Mouse (Mus musculus): ENCODE data around the gene Pou2f1. TPM values are rescaled to one million over a fixed set of nuclear protein-coding genes. Genes with fewer than 3 reads are reported as not detected.

Gene Pou2f1
- total RNA-seq, 4 experiments from 2014 or later, result 7.4 to 8.9 (median 7.9) TPM

Other genes with a start within 250 kb of the Pou2f1 start
- 10 to 100 TPM; 49.5 to 59.1 (median 55.1) TPM for gene Creg1, start 238.9 kb downstream of the Pou2f1 start, total RNA-seq (2022)
- 1 to 10 TPM in 1 of 4 experiments, under 1 TPM in 3; 0.24 to 1.0 (median 0.68) TPM for gene Cd247, start 214.0 kb downstream of the Pou2f1 start, total RNA-seq (2022)
- 10 to 100 TPM; 60.7 to 80.1 (median 69.3) TPM for gene Dusp27, start 125.2 kb upstream of the Pou2f1 start, total RNA-seq (2022)
- gene Gpa33, start 127.6 kb upstream of the Pou2f1 start, total RNA-seq (2022), result not detected
- not detected for gene Mael, start 236.1 kb upstream of the Pou2f1 start, total RNA-seq (2022)

Measured in gastrocnemius, adult 8-10 months (tissue).